Mouse (Mus musculus) forebrain, embryonic 14.5 days (tissue): ENCODE data around the gene Fam189a1. TPM values are rescaled to one million over a fixed set of nuclear protein-coding genes. Genes with fewer than 3 reads are reported as not detected.

Source experiments
- ATAC-seq: fragments of 200-750 bp; cut with Nextera tagmentation; 2 replicates; pipeline ENCODE4 v1.8.0; 2017; ENCODE audit warnings: mild to moderate bottlenecking, moderate library complexity
- DNase-seq: peaks from one replicate; pipeline ENCODE4 v3.0.0-alpha.2; 2015; ENCODE audit warnings: low spot score
- H3K27ac ChIP-seq: fragments of 300-500 bp; sonication (generic); 2 replicates; pipeline ENCODE4 v1.5.1; 2014; ENCODE audit warnings: low read depth, mild to moderate bottlenecking, control low read depth, low read length, moderate library complexity
- H3K27me3 ChIP-seq: fragments of 300-500 bp; sonication (generic); replicated peaks from 2 replicates; pipeline ENCODE4 v1.6.1; 2014; ENCODE audit warnings: low read length, control low read depth, mixed read lengths; ENCODE audit not compliant: control insufficient read depth, insufficient read depth
- H3K36me3 ChIP-seq: fragments of 300-500 bp; sonication (generic); 2 replicates; pipeline ENCODE4 v1.6.1; 2014; ENCODE audit warnings: low read length, control low read depth; ENCODE audit not compliant: control insufficient read depth, insufficient read depth
- H3K4me1 ChIP-seq: fragments of 300-500 bp; sonication (generic); 2 replicates; pipeline ENCODE4 v1.6.1; 2014; ENCODE audit warnings: antibody characterized with exemption, low read length, control low read depth; ENCODE audit not compliant: control insufficient read depth, insufficient read depth
- H3K4me2 ChIP-seq: fragments of 300-500 bp; sonication (generic); 2 replicates; pipeline ENCODE4 v1.6.1; 2014; ENCODE audit warnings: mild to moderate bottlenecking, control low read depth, low read length
- H3K4me3 ChIP-seq: fragments of 300-500 bp; sonication (generic); 2 replicates; pipeline ENCODE4 v1.5.1; 2014; ENCODE audit warnings: low read depth, low read length, control low read depth
- H3K9ac ChIP-seq: fragments of 300-500 bp; sonication (generic); 2 replicates; pipeline ENCODE4 v1.6.1; 2014; ENCODE audit warnings: mild to moderate bottlenecking, low read length, control low read depth, moderate library complexity
- H3K9me3 ChIP-seq: fragments of 300-500 bp; sonication (generic); replicated peaks from 2 replicates; pipeline ENCODE4 v1.6.1; 2016; ENCODE audit warnings: low read length, control low read depth, mixed read lengths; ENCODE audit not compliant: control insufficient read depth
- WGBS: fragments of 180-500 bp; shearing (Covaris S2); extraction: QIAGEN DNeasy Blood & Tissue Kit; methylation state at CpG from one replicate; pipeline ENCODE4 v1.1.7; 2014; 5-methylcytosine and 5-hydroxymethylcytosine counted together
- polyA plus RNA-seq: library from polyadenylated mRNA; unstranded; fragments of >200 nt; fragmentation: Nextera tagmentation; extraction: Ambion mirVana; gene quantifications from 2 replicates; pipeline ENCODE4 v1.2.1, GENCODE M21; 2014

Fam189a1 gene
- polyA plus RNA-seq, 1 experiment from 2014 or later = 2.6 TPM

DNA sequence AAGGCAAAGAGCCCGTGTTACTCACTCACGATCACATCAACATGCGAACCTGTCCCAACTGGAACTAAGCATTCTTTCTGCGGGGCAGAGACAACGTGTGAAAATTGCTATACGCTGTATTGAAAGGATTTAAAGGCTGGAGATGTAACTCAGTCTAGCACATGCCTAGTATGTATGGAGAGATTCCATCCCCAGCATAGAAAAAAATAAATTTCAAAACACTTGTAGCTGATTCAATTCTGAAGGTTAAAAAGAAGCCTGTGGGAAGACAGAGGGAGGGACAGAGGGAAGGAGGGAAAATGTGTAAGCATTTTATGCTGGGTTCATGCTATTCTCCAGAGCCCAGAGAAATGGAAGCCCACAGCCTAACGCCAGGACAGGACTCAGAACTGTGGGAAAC, 2.5 kb downstream of the Fam189a1 start:
- Histone ChIP-seq H3K9me3 (no peaks in the 10 kb centered on the region), H3K36me3 (no peaks in the 10 kb centered on the region), H3K27ac (no peak overlapping the region), H3K9ac (no peak overlapping the region), H3K4me1 (0 out of 2 replicates have a peak, but pooled peaks cover 2% of the 10 kb centered on the region), H3K4me2 (no peak overlapping the region), H3K27me3 (peaks cover 24% of the 10 kb centered on the region), H3K4me3 (no peak overlapping the region)
- no peak for ATAC-seq
- 79% methylated on average over 7 of the region's 7 CpGs for WGBS
- no peak for DNase-seq

DNA sequence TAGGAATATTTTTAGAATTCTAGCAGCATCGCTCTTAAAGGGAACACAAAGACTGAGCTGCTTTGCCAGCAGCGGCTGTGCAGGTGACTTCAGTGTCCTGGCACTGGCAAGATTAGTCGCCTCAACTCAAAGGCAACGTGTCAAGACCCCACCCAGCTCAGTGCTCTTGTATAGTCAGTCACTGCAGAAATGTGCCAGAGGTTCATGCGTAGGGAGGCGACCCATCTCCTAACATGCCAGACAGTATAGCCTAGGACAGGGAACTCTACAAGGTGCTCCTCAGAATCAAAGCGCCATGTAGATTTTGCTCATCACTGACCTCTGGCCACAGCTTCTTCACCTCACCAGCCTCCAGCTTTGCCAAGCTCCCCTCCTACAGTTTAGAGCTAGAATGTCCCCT, 4.8 kb downstream of the Fam189a1 start:
- no peak overlapping the region for H3K27ac ChIP-seq
- DNase-seq (no peak), ATAC-seq (no peak)
- 90% methylated on average over 7 of the region's 7 CpGs for WGBS
- H3K4me3 ChIP-seq = no peak overlapping the region
- peaks cover 9% of the 10 kb centered on the region for H3K27me3 ChIP-seq
- no peaks in the 10 kb centered on the region for H3K9me3 ChIP-seq
- no peak overlapping the region for H3K9ac ChIP-seq
- no peak overlapping the region for H3K4me2 ChIP-seq
- H3K4me1 ChIP-seq = no peaks in the 10 kb centered on the region
- no peaks in the 10 kb centered on the region for H3K36me3 ChIP-seq

DNA sequence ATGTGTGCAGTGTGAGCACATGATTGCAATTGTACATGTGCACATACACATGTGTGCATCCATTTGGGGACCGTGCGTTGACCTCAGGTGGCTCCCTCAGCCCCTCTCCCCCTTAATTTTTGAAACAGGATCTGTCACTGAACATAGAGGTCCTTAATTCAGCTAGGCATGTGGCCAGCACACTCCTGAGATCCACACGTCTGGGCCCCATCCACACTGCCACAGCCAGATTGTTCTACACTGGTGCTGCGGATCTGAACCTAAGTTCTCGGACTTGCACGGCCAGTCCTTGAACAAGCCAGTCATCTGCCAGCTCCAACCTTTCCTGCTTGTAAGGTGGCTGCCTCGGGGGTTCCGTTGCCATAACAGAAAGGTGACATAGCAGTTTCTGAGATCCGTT, 7.3 kb downstream of the Fam189a1 start:
- DNase-seq = no peak
- Histone ChIP-seq H3K9ac (no peak overlapping the region), H3K4me3 (no peak overlapping the region), H3K4me1 (no peaks in the 10 kb centered on the region), H3K27me3 (no peaks in the 10 kb centered on the region), H3K36me3 (no peaks in the 10 kb centered on the region), H3K9me3 (no peaks in the 10 kb centered on the region), H3K4me2 (no peak overlapping the region), H3K27ac (no peak overlapping the region)
- no peak for ATAC-seq
- WGBS = 93% methylated on average over 9 of the region's 9 CpGs

DNA sequence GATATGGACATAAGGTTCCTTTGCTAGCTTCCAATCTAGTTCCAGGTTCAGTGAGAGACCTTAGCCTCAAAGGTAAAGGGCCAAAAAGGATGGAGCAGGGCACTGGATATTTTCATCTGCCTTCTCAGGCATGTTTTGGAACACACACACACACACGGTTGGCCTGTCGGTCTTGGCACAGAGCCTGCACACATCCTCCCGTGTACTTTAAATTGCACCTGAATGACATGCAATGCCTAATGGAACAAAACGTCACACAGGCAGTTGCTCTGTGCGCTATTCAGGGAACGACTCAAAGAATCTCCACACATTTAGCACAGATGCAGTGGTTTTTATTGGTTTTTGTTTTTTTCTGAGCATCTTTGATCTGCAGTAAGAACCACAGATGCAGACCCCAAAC, 11.5 kb downstream of the Fam189a1 start:
- no peak overlapping the region for H3K4me3 ChIP-seq
- H3K9ac ChIP-seq = no peak overlapping the region
- H3K27ac ChIP-seq = no peak overlapping the region
- no peak overlapping the region for H3K4me2 ChIP-seq
- ATAC-seq (no peak), DNase-seq (no peak)
- no peaks in the 10 kb centered on the region for H3K4me1 ChIP-seq
- H3K27me3 ChIP-seq = no peaks in the 10 kb centered on the region
- H3K36me3 ChIP-seq = no peaks in the 10 kb centered on the region
- WGBS = 26% methylated on average over 6 of the region's 6 CpGs
- no peaks in the 10 kb centered on the region for H3K9me3 ChIP-seq

DNA sequence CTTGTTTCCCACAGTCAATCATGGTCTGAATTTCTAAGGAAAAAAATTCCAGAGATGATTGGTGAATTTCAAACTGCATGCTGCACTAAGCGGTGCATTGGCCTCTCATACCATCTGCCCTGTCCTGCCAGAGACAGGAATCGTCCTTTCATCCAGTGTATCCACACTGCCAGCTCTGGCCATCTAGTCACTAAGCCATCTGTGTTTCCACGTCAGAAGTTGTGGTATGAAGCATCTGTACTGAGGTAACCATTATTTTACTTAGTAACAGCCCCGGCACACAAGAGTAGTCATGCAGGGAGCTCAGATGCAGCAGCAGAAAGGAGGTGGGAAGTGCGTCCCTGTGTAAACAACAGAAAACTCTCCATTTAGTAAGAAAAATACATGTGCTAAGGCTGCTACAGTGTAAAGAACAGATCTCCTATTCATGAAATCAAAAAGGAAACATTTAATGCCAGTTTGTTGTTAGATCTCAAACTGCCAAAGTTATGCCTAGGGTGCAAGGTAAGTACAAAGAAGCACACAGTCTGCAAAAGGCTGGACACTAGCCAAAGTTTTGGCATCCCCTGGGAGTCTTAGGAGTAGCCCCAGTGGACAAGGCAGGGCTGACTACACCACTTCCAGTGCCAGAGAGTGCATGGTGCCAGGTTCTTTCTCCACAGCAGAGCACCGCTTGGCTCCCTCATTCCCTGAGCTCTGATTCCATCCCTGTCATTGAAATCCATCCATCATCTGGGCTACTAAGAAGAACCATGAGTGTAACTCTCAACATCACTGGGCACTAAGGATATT, 14.3 kb downstream of the Fam189a1 start:
- no peak for ATAC-seq
- H3K27me3 ChIP-seq = no peaks in the 10 kb centered on the region
- 69% methylated on average over 6 of the region's 6 CpGs for WGBS
- no peaks in the 10 kb centered on the region for H3K4me1 ChIP-seq
- no peaks in the 10 kb centered on the region for H3K36me3 ChIP-seq
- no peak overlapping the region for H3K4me2 ChIP-seq
- no peak overlapping the region for H3K27ac ChIP-seq
- H3K4me3 ChIP-seq = no peak overlapping the region
- no peak overlapping the region for H3K9ac ChIP-seq
- no peaks in the 10 kb centered on the region for H3K9me3 ChIP-seq
- peak; percentile 22 for DNase-seq

DNA sequence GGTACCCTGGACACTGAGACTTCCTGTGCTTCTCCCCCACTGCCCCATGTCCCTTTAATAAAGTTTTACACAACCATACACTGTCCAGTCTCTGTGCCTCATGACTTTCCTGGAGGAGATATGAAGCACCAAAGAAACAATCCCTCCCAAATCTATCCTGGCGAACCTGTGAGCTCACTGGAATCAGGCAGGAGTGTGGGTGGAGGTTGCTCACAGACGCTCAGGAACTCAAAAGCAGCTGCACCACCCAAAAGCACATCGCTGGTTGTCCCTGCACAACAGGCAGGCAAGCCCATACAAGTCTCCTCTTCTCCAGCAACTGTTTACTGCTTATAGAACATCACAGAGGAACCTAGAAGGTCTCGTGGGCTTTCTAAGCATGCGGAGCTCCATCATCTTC, 15.5 kb downstream of the Fam189a1 start:
- H3K36me3 ChIP-seq = no peaks in the 10 kb centered on the region
- no peak for DNase-seq
- no peaks in the 10 kb centered on the region for H3K4me1 ChIP-seq
- no peak overlapping the region for H3K4me3 ChIP-seq
- H3K27me3 ChIP-seq = no peaks in the 10 kb centered on the region
- WGBS = 85% methylated on average over 5 of the region's 5 CpGs
- no peak overlapping the region for H3K27ac ChIP-seq
- H3K9me3 ChIP-seq = no peaks in the 10 kb centered on the region
- H3K4me2 ChIP-seq = no peak overlapping the region
- H3K9ac ChIP-seq = no peak overlapping the region
- no peak for ATAC-seq

DNA sequence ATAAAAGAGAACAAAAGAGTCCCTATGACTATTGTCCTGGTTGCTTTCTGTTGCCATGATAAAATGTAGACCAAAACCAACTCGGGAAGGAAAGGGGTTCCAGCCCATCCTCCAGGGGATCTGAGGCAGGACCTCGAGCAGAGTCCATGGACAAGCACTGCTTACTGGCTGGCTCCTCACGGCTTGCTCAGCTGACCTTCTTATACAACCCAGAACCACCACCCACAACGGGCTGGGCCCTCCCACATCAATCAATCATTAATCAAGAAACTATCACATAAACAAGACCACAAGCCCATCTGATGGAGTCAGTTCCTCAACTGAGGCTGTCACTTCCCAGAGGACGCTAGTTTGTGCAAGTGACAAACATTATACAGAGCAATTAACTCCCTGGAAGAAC, 16.3 kb downstream of the Fam189a1 start:
- Histone ChIP-seq H3K4me1 (no peaks in the 10 kb centered on the region), H3K27ac (no peak overlapping the region), H3K36me3 (no peaks in the 10 kb centered on the region), H3K9ac (no peak overlapping the region), H3K9me3 (no peaks in the 10 kb centered on the region), H3K27me3 (no peaks in the 10 kb centered on the region), H3K4me2 (no peak overlapping the region), H3K4me3 (no peak overlapping the region)
- WGBS = 82% methylated on average over 5 of the region's 5 CpGs
- no peak for ATAC-seq
- no peak for DNase-seq

DNA sequence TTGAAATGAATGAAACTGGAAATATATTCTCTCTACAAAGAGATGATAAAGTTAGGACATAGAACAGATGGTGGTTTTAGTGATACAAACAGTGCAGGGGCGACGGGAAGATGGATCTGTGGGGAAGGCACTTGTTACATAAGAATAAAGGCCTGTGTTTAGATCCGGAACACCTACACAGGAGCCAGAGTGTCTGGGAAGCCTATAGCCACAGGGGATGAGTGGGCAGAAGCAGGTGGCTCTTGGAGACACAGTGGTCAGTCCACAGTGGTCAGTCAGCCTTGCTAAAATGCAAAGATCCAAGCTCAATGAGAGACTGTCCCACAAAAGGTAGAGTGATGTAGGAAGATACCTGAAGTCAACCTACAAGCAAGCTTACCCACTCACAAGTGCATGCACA, 32.6 kb downstream of the Fam189a1 start:
- no peaks in the 10 kb centered on the region for H3K27me3 ChIP-seq
- ATAC-seq = no peak
- no peak overlapping the region for H3K9ac ChIP-seq
- H3K4me2 ChIP-seq = no peak overlapping the region
- H3K27ac ChIP-seq = no peak overlapping the region
- 95% methylated on average over 3 of the region's 3 CpGs for WGBS
- H3K4me3 ChIP-seq = no peak overlapping the region
- H3K36me3 ChIP-seq = no peaks in the 10 kb centered on the region
- no peak for DNase-seq
- H3K9me3 ChIP-seq = no peaks in the 10 kb centered on the region
- no peaks in the 10 kb centered on the region for H3K4me1 ChIP-seq

DNA sequence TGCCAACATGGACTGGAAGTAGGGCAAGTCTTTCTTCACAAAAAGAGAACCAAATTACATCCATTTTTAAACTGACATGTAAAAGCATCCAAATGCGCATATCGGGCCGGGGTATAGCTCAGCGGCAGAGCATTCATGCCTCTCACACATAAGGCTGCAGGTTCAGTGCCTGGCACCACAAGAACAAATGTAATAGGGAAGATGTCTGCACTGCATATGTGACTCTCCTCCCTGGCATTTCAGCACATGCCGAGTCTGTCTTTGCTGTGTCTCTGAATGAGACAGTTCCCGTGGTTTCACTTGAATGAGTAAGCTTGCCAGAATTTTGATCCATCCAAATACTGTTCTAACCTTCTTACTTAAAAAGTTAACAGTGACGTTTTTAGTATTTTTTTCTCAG, 39.5 kb downstream of the Fam189a1 start:
- ATAC-seq = no peak
- H3K36me3 ChIP-seq = no peaks in the 10 kb centered on the region
- H3K4me1 ChIP-seq = no peaks in the 10 kb centered on the region
- no peak overlapping the region for H3K4me2 ChIP-seq
- H3K27me3 ChIP-seq = no peaks in the 10 kb centered on the region
- no peak overlapping the region for H3K9ac ChIP-seq
- no peak overlapping the region for H3K27ac ChIP-seq
- no peaks in the 10 kb centered on the region for H3K9me3 ChIP-seq
- no peak for DNase-seq
- WGBS = 88% methylated on average over 7 of the region's 7 CpGs
- H3K4me3 ChIP-seq = no peak overlapping the region
